Mouse (Mus musculus) brain, embryonic 14.5 days (tissue): Measurements from ENCODE around the gene Eif1ad. TPM values are rescaled to one million over a fixed set of nuclear protein-coding genes. Genes with fewer than 3 reads are reported as not detected.
A peak's percentile ranks its signal among the peaks of the same experiment; 100 is the strongest.
"Not testable (repeated sequence)": the region's sequence is repeated elsewhere in the genome, so short reads cannot be mapped to it uniquely, and the experiment has no call there.

Experiments used
- DNase-seq: peaks from one replicate; pipeline ENCODE4 v3.0.0-alpha.2; 2011; ENCODE audit warnings: low read depth
- CTCF ChIP-seq: fragments of 200-500 bp; IDR thresholded peaks from 2 replicates; pipeline ENCODE4 v1.5.1; 2012; ENCODE audit warnings: inconsistent platforms, mild to moderate bottlenecking, moderate library complexity, borderline replicate concordance; ENCODE audit not compliant: insufficient read depth, insufficient read length; ENCODE audit errors: extremely low read depth
- POLR2A ChIP-seq: fragments of 200-500 bp; IDR thresholded peaks from 2 replicates; pipeline ENCODE4 v1.6.1; 2012; ENCODE audit warnings: mild to moderate bottlenecking, inconsistent platforms, borderline replicate concordance; ENCODE audit not compliant: poor library complexity, insufficient read depth, insufficient read length, severe bottlenecking; ENCODE audit errors: extremely low read depth
- polyA plus RNA-seq: library from polyadenylated mRNA; depleted of rRNA; stranded (reverse); fragments of >200 nt; gene quantifications from 2 replicates; pipeline ENCODE4 v1.2.3, GENCODE M21; 2012

Eif1ad gene
- polyA plus RNA-seq, 1 experiment, result 37.2 TPM

- no peak for TF ChIP-seq POLR2A
- no peak for TF ChIP-seq CTCF
These were observed 16.8 kb downstream of the Eif1ad start for GRCm38 (mm10) chr19:5383326-5383725.

GRCm38 (mm10) chr19:5384715-5385114, 18.2 kb downstream of the Eif1ad start:
- no peak for DNase-seq
- no peak for TF ChIP-seq POLR2A
- no peak for TF ChIP-seq CTCF

More at GRCm38 (mm10) chr19:5383326-5383725, 16.8 kb downstream of the Eif1ad start:
- DNase-seq, result no peak

- TF ChIP-seq POLR2A (no peak), CTCF (no peak)
- peak; percentile 21 for DNase-seq
These were observed 21.5 kb downstream of the Eif1ad start for GRCm38 (mm10) chr19:5388011-5388441.

- TF ChIP-seq POLR2A, result peak; percentile 40; the same call in 1 of the 2 replicates
- no peak for TF ChIP-seq CTCF
- peak; percentile 99 for DNase-seq
These were observed 22.2 kb downstream of the Eif1ad start, which contains the start of gene Sart1 for GRCm38 (mm10) chr19:5388588-5389242. Sart1 (minus strand) TSS chr19:5388703.

GRCm38 (mm10) chr19:5389647-5390046, 23.1 kb downstream of the Eif1ad start:
- TF ChIP-seq POLR2A (no peak), CTCF (no peak)
- DNase-seq, result no peak

- TF ChIP-seq POLR2A, result no peak
- DNase-seq, result no peak
These were observed 23.9 kb downstream of the Eif1ad start for GRCm38 (mm10) chr19:5390416-5390815.

GRCm38 (mm10) chr19:5392892-5393291, 26.4 kb downstream of the Eif1ad start:
- DNase-seq, result peak; percentile 35
- no peak for TF ChIP-seq POLR2A
- no peak for TF ChIP-seq CTCF

GRCm38 (mm10) chr19:5394168-5394567, 27.6 kb downstream of the Eif1ad start:
- TF ChIP-seq CTCF, result no peak
- TF ChIP-seq POLR2A, result no peak
- no peak for DNase-seq

- DNase-seq, result no peak
- TF ChIP-seq POLR2A (no peak), CTCF (no peak)
These were observed 28.8 kb downstream of the Eif1ad start for GRCm38 (mm10) chr19:5395371-5395770.

GRCm38 (mm10) chr19:5401073-5401472, 34.5 kb downstream of the Eif1ad start:
- DNase-seq, result not testable (repeated sequence)

- TF ChIP-seq CTCF (no peak), POLR2A (no peak)
- DNase-seq, result no peak
These were observed 35.8 kb downstream of the Eif1ad start, which contains the start of gene Tsga10ip for GRCm38 (mm10) chr19:5402293-5402692. Tsga10ip (minus strand) TSS chr19:5402526.

GRCm38 (mm10) chr19:5405924-5406323, 39.4 kb downstream of the Eif1ad start:
- DNase-seq, result peak; percentile 33
- no peak for TF ChIP-seq CTCF
- TF ChIP-seq POLR2A, result no peak
